Mouse (Mus musculus) heart, postnatal 0 days (tissue): Measurements from ENCODE around the gene Fscb.

Experiments
- CTCF ChIP-seq: IDR thresholded peaks from 2 replicates; pipeline ENCODE4 v1.5.1; 2016; ENCODE audit warnings: antibody characterized with exemption, control low read depth, low read depth
- EP300 ChIP-seq: IDR thresholded peaks from 2 replicates; pipeline ENCODE4 v1.6.1; 2016; ENCODE audit warnings: antibody characterized with exemption, low read depth

- TF ChIP-seq CTCF = no peak
- TF ChIP-seq EP300 = no peak
Observed at GRCm38 (mm10) chr12:64474590-64474989, at the start of gene Fscb.
